Mouse (Mus musculus) E14TG2a.4 (cell line): ENCODE results near the gene Kank4.

Experiments
- CTCF ChIP-seq: conservative IDR thresholded peaks from 2 replicates; pipeline ENCODE4 v1.5.1; 2014; ENCODE audit warnings: low read length
- NANOG ChIP-seq: IDR thresholded peaks from 2 replicates; pipeline ENCODE4 v1.6.1; 2014; ENCODE audit warnings: borderline replicate concordance, low read length, mixed read lengths
- POU5F1 ChIP-seq: IDR thresholded peaks from 2 replicates; pipeline ENCODE4 v1.6.1; 2014; ENCODE audit warnings: low read length, borderline replicate concordance

- TF ChIP-seq CTCF (no peak), NANOG (no peak), POU5F1 (no peak)
Measured at GRCm38 (mm10) chr4:98836519-98836918, 19.2 kb upstream of the Kank4 start.
